24 mouse cellular contexts compared by ENCODE assay signal in the genomic region with DNA sequence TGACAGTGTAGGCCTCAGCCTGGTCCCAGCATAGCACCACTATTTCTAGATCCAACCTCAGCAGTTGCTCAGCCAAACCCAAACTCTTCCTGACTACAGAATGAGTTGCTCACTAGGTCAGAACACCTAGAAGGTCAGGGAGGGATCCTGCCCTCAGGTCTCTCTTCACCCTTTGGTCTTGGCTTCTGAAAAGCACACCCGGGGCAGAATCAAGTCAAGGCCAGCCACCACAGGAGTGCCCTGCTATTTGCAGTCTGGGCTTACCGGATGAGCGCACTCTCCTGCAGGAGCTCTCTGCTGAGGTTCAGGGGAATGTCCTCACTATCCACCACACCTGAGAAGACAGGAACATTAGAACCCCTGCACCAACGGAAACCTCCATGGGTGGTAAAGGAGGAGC.
"Had no signal": no experiment of that assay in that cellular context is flagged by ENCODE, and none has a peak within 500 bp of the region (broad histone marks: within the 10 kb centered on the region; RNA-seq: fewer than 3 reads in every experiment).

No protein-coding gene starts in this region.

- H3K4me2 ChIP-seq: heart, embryonic 12.5 days; hindbrain, embryonic 12.5 days; hindbrain, embryonic 14.5 days; intestine, embryonic 15.5 days; limb, embryonic 12.5 days; liver, embryonic 11.5 days; liver, embryonic 13.5 days; liver, embryonic 15.5 days had no signal

- H3K4me1 ChIP-seq: heart, embryonic 10.5 days; heart, embryonic 12.5 days; hindbrain, embryonic 10.5 days; hindbrain, embryonic 12.5 days; intestine, embryonic 15.5 days; limb, embryonic 10.5 days; limb, embryonic 12.5 days; liver, embryonic 13.5 days; liver, embryonic 15.5 days had no signal

- DNase-seq: gastrocnemius, adult 2 months; gastrocnemius, postnatal 10 days; gastrocnemius, postnatal 25 days; heart, adult 18-20 months; heart, postnatal 10 days; heart, postnatal 4 days; liver; liver, embryonic 13.5 days had no signal

- ATAC-seq: forebrain, embryonic 16.5 days; hindbrain, embryonic 16.5 days; inflammation-experienced regulatory T-cells, adult 6 months; intestine, embryonic 15.5 days; intestine, postnatal 0 days had no signal

- H3K27ac ChIP-seq: gastrocnemius, adult 2 months; heart, embryonic 10.5 days; hindbrain, embryonic 10.5 days; hindbrain, embryonic 12.5 days; hindbrain, embryonic 14.5 days; intestine, embryonic 15.5 days; layer of hippocampus, adult 2 months; left cerebral cortex, adult 2 months; limb, embryonic 10.5 days; limb, embryonic 12.5 days; liver, embryonic 13.5 days; liver, embryonic 15.5 days had no signal

- H3K9ac ChIP-seq: heart, embryonic 12.5 days; hindbrain, embryonic 12.5 days; hindbrain, embryonic 14.5 days; intestine, embryonic 15.5 days; limb, embryonic 12.5 days; liver, embryonic 13.5 days; liver, embryonic 15.5 days had no signal

- H3K27me3 ChIP-seq: heart, embryonic 12.5 days; hindbrain, embryonic 12.5 days; intestine, embryonic 15.5 days; limb, embryonic 12.5 days; liver, embryonic 13.5 days; liver, embryonic 15.5 days had no signal

- H3K4me3 ChIP-seq: gastrocnemius, adult 2 months; heart, embryonic 10.5 days; heart, embryonic 12.5 days; hindbrain, embryonic 10.5 days; hindbrain, embryonic 12.5 days; intestine, embryonic 15.5 days; layer of hippocampus, adult 2 months; left cerebral cortex, adult 2 months; limb, embryonic 10.5 days; limb, embryonic 12.5 days; liver, embryonic 13.5 days; liver, embryonic 15.5 days had no signal

- H3K9me3 ChIP-seq: heart, embryonic 10.5 days; heart, embryonic 12.5 days; hindbrain, embryonic 10.5 days; hindbrain, embryonic 12.5 days; intestine, embryonic 15.5 days; limb, embryonic 10.5 days; limb, embryonic 12.5 days; liver, embryonic 13.5 days; liver, embryonic 15.5 days had no signal
